Mouse (Mus musculus): ENCODE results near the gene Crybg3. TPM values are rescaled to one million over a fixed set of nuclear protein-coding genes. Genes with fewer than 3 reads are reported as not detected.
A peak's percentile ranks its signal among the peaks of the same experiment; 100 is the strongest.
"Not testable (repeated sequence)": the region's sequence is repeated elsewhere in the genome, so short reads cannot be mapped to it uniquely, and the experiment has no call there.

Crybg3 gene
- polyA plus RNA-seq, 1 experiment from 2014 or later: 11.6 TPM

DNA sequence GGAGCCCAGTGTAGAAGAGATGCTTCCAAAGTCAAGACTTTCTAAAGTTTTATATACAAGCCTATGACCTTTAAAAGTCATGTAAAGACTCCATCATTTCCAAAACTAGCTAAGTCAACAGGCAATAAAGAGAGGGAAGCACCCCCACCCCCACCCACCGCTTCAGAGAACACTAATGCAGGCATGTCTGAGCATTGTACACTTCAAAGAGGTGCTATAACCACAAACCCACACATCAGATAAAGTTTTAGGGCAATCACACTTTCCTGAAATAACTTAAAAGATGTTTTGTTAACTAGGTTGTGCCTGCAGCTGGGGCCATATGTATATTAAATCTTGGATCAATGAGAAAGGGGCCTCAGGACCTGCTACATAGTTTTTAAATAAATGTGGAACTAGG, 130.9 kb downstream of the Crybg3 start:
- Histone ChIP-seq H3K4me1 (ENCODE audit: control insufficient read depth, insufficient read depth, low read length) (peaks cover 7% of the 10 kb centered on the region; the same call in 1 of the 2 replicates), H3K9me3 (replicated peaks; ENCODE audit: control insufficient read depth, low read length) (no peaks in the 10 kb centered on the region; the same call in 1 of the 2 replicates), H3K4me2 (ENCODE audit: low read depth, low read length) (no peak overlapping the region), H3K27ac (ENCODE audit: low read length) (no peak overlapping the region), H3K27me3 (ENCODE audit: control insufficient read depth, insufficient read depth, low read length) (no peaks in the 10 kb centered on the region), H3K9ac (ENCODE audit: low read length) (no peak overlapping the region), H3K4me3 (replicated peaks; ENCODE audit: low read length) (no peak overlapping the region), H3K36me3 (ENCODE audit: control insufficient read depth, insufficient read depth, low read length) (no peaks in the 10 kb centered on the region)
- 82% methylated on average over 1 of the region's 1 CpGs for WGBS
- ATAC-seq (ENCODE audit: insufficient read depth, low FRiP score): no peak

- H3K27ac ChIP-seq (ENCODE audit: low read length): no peak overlapping the region
- H3K4me2 ChIP-seq (ENCODE audit: low read depth, low read length): no peak overlapping the region
- ATAC-seq (ENCODE audit: insufficient read depth, low FRiP score): no peak
- no peak overlapping the region for H3K4me3 ChIP-seq (replicated peaks; ENCODE audit: low read length)
- H3K9me3 ChIP-seq (replicated peaks; ENCODE audit: control insufficient read depth, low read length): no peaks in the 10 kb centered on the region; the same call in 1 of the 2 replicates
- H3K9ac ChIP-seq (ENCODE audit: low read length): no peak overlapping the region
- 67% methylated on average over 6 of the region's 6 CpGs for WGBS
- H3K36me3 ChIP-seq (ENCODE audit: control insufficient read depth, insufficient read depth, low read length): no peaks in the 10 kb centered on the region
- no peaks in the 10 kb centered on the region for H3K4me1 ChIP-seq (ENCODE audit: control insufficient read depth, insufficient read depth, low read length)
- H3K27me3 ChIP-seq (ENCODE audit: control insufficient read depth, insufficient read depth, low read length): no peaks in the 10 kb centered on the region
These were observed 136.8 kb downstream of the Crybg3 start for GRCm38 (mm10) chr16:59463973-59464372.

DNA sequence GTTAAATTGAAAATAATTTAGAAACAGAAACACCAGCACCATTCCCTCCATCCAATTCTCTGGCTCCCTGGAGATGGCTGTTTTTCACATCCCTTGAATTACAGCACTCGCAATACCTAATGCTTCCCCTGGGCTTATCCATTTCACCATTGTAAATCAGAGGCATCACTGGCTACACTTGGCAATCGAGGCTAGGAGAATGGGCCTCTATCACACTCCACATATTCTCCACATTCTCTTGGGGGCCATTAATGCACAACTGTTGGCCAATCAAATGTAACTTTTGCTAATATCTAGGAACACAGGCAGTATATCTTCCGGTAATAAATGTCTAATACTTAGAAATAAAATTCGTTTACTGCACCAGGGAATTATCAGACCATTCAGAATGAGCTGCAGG, 137.2 kb downstream of the Crybg3 start:
- Histone ChIP-seq H3K36me3 (ENCODE audit: control insufficient read depth, insufficient read depth, low read length) (no peaks in the 10 kb centered on the region), H3K4me3 (replicated peaks; ENCODE audit: low read length) (no peak overlapping the region), H3K27me3 (ENCODE audit: control insufficient read depth, insufficient read depth, low read length) (no peaks in the 10 kb centered on the region), H3K9ac (ENCODE audit: low read length) (no peak overlapping the region), H3K27ac (ENCODE audit: low read length) (no peak overlapping the region), H3K4me1 (ENCODE audit: control insufficient read depth, insufficient read depth, low read length) (no peaks in the 10 kb centered on the region), H3K9me3 (replicated peaks; ENCODE audit: control insufficient read depth, low read length) (no peaks in the 10 kb centered on the region; the same call in 1 of the 2 replicates), H3K4me2 (ENCODE audit: low read depth, low read length) (no peak overlapping the region)
- no peak for ATAC-seq (ENCODE audit: insufficient read depth, low FRiP score)
- WGBS: 73% methylated on average over 4 of the region's 4 CpGs

- not testable (repeated sequence) for H3K9me3 ChIP-seq (replicated peaks; ENCODE audit: control insufficient read depth, low read length); H3K36me3 ChIP-seq (ENCODE audit: control insufficient read depth, insufficient read depth, low read length); H3K4me1 ChIP-seq (ENCODE audit: control insufficient read depth, insufficient read depth, low read length); H3K4me3 ChIP-seq (replicated peaks; ENCODE audit: low read length); H3K27ac ChIP-seq (ENCODE audit: low read length); H3K9ac ChIP-seq (ENCODE audit: low read length); H3K4me2 ChIP-seq (ENCODE audit: low read depth, low read length); H3K27me3 ChIP-seq (ENCODE audit: control insufficient read depth, insufficient read depth, low read length)
- 74% methylated on average over 4 of the region's 5 CpGs for WGBS
- 0 out of 2 replicates have a peak, but pooled peaks have one; percentile 21 for ATAC-seq (ENCODE audit: insufficient read depth, low FRiP score)
These were observed 141.4 kb downstream of the Crybg3 start for GRCm38 (mm10) chr16:59459259-59459861.

DNA sequence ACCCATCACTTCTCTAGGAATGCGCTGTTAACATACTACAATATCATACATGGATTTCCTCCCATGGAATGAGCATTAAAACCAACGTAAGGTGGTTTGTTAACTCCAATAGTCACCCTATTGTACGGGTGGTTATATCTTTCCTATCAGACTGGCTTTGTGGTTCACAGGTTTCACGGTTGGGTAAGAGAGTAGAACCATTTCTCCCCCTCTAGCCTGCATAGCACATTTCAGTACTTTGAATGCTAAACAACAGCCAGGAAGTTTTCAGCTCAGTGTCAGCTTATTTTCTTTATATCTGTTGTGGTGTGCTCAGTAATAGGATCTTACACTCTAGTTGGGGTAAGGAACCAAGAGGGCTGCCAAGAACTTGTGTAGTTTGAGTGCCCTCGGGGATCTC, 149.0 kb downstream of the Crybg3 start:
- no peak for ATAC-seq (ENCODE audit: insufficient read depth, low FRiP score)
- H3K27me3 ChIP-seq (ENCODE audit: control insufficient read depth, insufficient read depth, low read length): no peaks in the 10 kb centered on the region
- 87% methylated on average over 5 of the region's 5 CpGs for WGBS
- no peaks in the 10 kb centered on the region for H3K9me3 ChIP-seq (replicated peaks; ENCODE audit: control insufficient read depth, low read length)
- no peak overlapping the region for H3K9ac ChIP-seq (ENCODE audit: low read length)
- H3K27ac ChIP-seq (ENCODE audit: low read length): no peak overlapping the region
- no peaks in the 10 kb centered on the region for H3K36me3 ChIP-seq (ENCODE audit: control insufficient read depth, insufficient read depth, low read length)
- no peaks in the 10 kb centered on the region for H3K4me1 ChIP-seq (ENCODE audit: control insufficient read depth, insufficient read depth, low read length)
- no peak overlapping the region for H3K4me2 ChIP-seq (ENCODE audit: low read depth, low read length)
- H3K4me3 ChIP-seq (replicated peaks; ENCODE audit: low read length): no peak overlapping the region

DNA sequence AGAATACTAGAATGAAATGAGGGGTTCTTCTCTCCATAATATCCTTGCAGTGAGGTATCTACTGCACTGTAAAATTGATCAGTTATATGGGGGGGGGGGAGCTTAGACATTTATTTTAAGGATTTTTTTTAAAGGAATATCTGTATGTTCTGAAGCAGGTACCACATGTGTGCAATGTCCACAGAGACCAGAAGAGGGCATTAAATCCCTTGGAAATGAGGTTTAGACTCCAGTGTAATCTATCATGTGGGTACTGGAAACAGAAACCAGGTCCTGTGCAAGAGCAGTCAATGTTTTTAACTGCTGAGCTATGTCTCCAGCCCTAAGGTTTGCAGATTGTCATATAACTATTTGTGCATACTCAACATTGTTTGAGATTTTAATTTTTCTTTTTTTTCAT, 151.7 kb downstream of the Crybg3 start:
- H3K9ac ChIP-seq (ENCODE audit: low read length): no peak overlapping the region
- H3K36me3 ChIP-seq (ENCODE audit: control insufficient read depth, insufficient read depth, low read length): no peaks in the 10 kb centered on the region
- H3K4me3 ChIP-seq (replicated peaks; ENCODE audit: low read length): no peak overlapping the region
- no peak for ATAC-seq (ENCODE audit: insufficient read depth, low FRiP score)
- no peak overlapping the region for H3K4me2 ChIP-seq (ENCODE audit: low read depth, low read length)
- H3K9me3 ChIP-seq (replicated peaks; ENCODE audit: control insufficient read depth, low read length): no peaks in the 10 kb centered on the region
- H3K27ac ChIP-seq (ENCODE audit: low read length): no peak overlapping the region
- no peaks in the 10 kb centered on the region for H3K27me3 ChIP-seq (ENCODE audit: control insufficient read depth, insufficient read depth, low read length)
- H3K4me1 ChIP-seq (ENCODE audit: control insufficient read depth, insufficient read depth, low read length): no peaks in the 10 kb centered on the region

DNA sequence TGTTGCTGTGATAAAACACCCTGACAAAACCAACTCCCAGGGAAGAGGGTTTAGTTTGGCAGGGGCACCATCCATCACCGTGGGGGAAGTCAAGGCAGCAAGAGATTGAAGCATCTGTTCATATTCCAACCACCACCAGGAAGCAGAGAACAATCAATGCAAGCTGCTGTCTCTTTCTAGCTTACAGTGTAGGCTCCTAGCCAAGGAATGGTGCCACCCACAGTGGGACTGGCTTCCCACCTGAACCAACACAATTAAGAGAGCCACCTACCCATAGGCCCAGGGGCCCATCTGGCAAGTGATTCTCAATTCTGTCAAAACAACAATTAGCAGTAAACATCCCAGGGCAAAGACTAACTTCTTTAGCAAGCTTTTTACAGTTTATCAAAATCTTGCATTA, 152.6 kb downstream of the Crybg3 start:
- H3K4me1 ChIP-seq (ENCODE audit: control insufficient read depth, insufficient read depth, low read length): no peaks in the 10 kb centered on the region
- H3K27me3 ChIP-seq (ENCODE audit: control insufficient read depth, insufficient read depth, low read length): no peaks in the 10 kb centered on the region
- no peaks in the 10 kb centered on the region for H3K9me3 ChIP-seq (replicated peaks; ENCODE audit: control insufficient read depth, low read length)
- H3K9ac ChIP-seq (ENCODE audit: low read length): no peak overlapping the region
- no peak for ATAC-seq (ENCODE audit: insufficient read depth, low FRiP score)
- no peak overlapping the region for H3K27ac ChIP-seq (ENCODE audit: low read length)
- H3K36me3 ChIP-seq (ENCODE audit: control insufficient read depth, insufficient read depth, low read length): no peaks in the 10 kb centered on the region
- H3K4me3 ChIP-seq (replicated peaks; ENCODE audit: low read length): no peak overlapping the region
- no peak overlapping the region for H3K4me2 ChIP-seq (ENCODE audit: low read depth, low read length)
- WGBS: 90% methylated on average over 1 of the region's 1 CpGs

DNA sequence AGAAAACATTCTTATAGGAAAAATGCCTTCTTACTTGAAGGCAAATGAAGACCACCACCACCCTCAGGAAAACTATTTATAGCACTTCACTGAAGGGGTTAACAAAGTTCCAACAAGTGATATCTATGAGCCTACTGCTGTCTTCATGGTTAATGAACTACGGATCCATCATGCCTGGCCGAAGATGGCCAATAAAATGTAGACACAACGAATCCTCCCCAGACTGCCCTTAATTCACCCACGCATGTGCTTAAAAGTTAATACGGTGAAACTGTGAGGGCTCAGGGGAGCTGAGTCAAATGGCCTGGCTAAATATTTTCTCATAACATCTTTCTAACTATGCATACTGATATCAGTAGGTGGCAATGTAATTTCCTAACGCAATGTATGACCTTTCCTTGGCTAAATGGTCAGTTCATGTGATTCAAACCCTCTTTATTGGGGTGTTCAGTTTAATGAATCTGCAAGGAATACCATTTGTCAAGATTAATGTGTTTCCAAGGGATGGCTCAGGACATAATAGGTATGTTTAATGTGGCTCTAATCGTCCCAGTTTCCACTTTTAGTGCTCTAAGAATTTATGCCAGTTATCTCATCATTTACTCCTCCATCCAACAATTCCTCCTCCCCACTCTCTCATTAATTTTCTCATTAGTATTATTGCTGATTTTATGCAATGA, 155.8 kb downstream of the Crybg3 start:
- Histone ChIP-seq H3K36me3 (ENCODE audit: control insufficient read depth, insufficient read depth, low read length) (no peaks in the 10 kb centered on the region), H3K4me1 (ENCODE audit: control insufficient read depth, insufficient read depth, low read length) (no peaks in the 10 kb centered on the region), H3K9me3 (replicated peaks; ENCODE audit: control insufficient read depth, low read length) (no peaks in the 10 kb centered on the region), H3K27me3 (ENCODE audit: control insufficient read depth, insufficient read depth, low read length) (no peaks in the 10 kb centered on the region), H3K4me3 (replicated peaks; ENCODE audit: low read length) (no peak overlapping the region), H3K9ac (ENCODE audit: low read length) (no peak overlapping the region), H3K27ac (ENCODE audit: low read length) (no peak overlapping the region), H3K4me2 (ENCODE audit: low read depth, low read length) (no peak overlapping the region)
- 82% methylated on average over 7 of the region's 7 CpGs for WGBS
- no peak for ATAC-seq (ENCODE audit: insufficient read depth, low FRiP score)

Measured in stomach, embryonic 16.5 days (tissue).